Mouse (Mus musculus) spleen, adult 2 months (tissue): Measurements from ENCODE around the gene AY761185.

Experiments used
- CTCF ChIP-seq: fragments of 200-500 bp; IDR thresholded peaks from 2 replicates; pipeline ENCODE4 v1.5.1; 2011; ENCODE audit warnings: mild to moderate bottlenecking, inconsistent platforms; ENCODE audit not compliant: insufficient read depth, insufficient read length, insufficient replicate concordance; ENCODE audit errors: extremely low read depth
- POLR2A ChIP-seq: fragments of 200-500 bp; IDR thresholded peaks from 2 replicates; pipeline ENCODE4 v1.6.1; 2011; ENCODE audit warnings: low read depth, low read length, inconsistent platforms

DNA sequence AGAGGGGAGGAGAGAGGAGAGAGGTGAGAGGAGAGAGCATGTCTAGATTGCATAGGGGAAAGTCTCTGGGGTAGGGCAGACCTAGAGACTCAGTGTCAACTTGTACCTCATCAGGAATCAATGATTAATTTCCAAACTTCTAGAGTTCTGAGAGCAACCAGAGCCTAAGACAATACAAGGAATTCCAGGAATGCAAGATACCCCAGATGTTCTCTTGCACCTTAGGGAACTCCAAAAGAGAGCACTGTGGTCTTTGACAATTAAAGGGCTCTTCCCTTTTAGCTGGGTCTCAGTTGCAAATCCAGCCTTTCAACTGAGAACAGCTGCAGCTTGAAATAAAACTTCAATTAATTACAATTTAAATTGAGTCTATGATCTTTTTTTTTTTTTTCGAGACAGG, 35.3 kb upstream of the AY761185 start:
- TF ChIP-seq CTCF (no peak), POLR2A (no peak)
